Mouse (Mus musculus): ENCODE data around the gene Ripor2. TPM values are rescaled to one million over a fixed set of nuclear protein-coding genes. Genes with fewer than 3 reads are reported as not detected.
"Not testable (repeated sequence)": the region's sequence is repeated elsewhere in the genome, so short reads cannot be mapped to it uniquely, and the experiment has no call there.

Gene Ripor2
- polyA plus RNA-seq, 1 experiment from 2014 or later, result 16.3 TPM

DNA sequence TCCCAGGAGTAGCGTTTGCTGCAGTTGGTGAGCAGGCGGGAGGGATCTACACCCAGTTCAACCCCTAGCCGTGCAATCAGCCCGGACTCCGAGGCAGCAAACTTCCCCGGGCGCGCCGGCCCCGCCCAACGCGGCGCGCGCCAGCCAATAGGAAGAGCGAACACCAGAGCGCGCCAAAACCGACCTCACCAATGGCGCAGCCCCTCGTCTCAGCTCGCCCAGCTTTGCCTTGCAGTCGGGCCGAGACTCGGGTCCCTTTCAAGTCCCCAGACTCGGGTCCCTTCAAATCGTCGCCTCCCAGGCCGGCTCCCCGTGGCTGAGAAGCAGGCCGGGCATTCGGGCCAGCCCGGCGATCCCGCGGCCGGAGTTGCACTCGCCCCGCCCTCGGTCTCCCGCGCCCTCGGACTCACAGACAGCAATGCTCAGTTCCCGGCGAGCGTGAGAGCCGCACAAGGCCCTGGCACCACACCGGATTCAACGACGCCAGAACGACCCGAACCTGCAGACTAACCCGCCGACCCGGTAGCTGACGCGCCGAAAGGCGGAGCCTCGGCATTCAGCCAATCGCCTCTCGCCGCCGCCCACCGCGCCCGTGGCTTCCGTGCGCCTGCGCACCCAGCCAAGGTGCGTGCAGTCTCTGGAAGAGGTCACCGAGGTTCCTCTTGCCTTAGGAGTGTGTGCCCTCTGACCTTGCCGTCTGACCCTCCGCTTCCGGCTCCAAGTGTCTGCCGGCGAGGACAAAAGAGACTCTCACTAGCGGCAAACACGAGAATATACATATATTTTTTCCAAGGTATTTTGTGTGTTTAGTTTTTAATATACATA is 179.6 kb downstream of the Ripor2 start, which contains the start of gene Gmnn:
Gmnn (minus strand) TSS at position 521 of the 825 bp plus-strand sequence.
- Histone ChIP-seq H3K9ac (peak within 1 kb of the TSS; percentile 69), H3K36me3 (0 out of 2 replicates have a peak, but pooled peaks cover 6% of the 10 kb centered on the region), H3K4me2 (replicated peaks) (peak within 1 kb of the TSS; percentile 72), H3K9me3 (replicated peaks) (no peaks in the 10 kb centered on the region), H3K27ac (peak within 1 kb of the TSS; percentile 81), H3K27me3 (no peaks in the 10 kb centered on the region), H3K4me1 (peaks cover 10% of the 10 kb centered on the region), H3K4me3 (peak within 1 kb of the TSS; percentile 97)
- under 1% methylated on average over 79 of the region's 79 CpGs for WGBS
- peak; percentile 99 for ATAC-seq (ENCODE audit: low FRiP score)

DNA sequence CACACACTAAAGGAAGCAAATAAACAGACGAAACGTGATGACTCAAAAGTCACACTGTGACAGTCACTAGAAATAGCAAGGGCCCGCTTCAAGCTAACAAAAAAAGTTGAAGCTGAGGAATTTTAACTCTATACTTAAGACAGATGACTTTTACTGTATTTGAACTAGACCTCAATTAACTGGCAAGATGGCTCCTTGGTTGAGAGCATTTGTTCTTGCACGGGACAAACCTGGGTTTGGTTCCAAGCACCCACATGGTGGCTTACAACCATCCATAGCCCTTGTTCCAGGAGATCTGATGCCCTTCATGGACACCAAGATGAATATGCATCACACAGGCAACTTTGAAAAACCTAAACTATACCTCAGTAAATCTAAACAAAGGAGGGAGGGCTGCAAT is 180.3 kb downstream of the Ripor2 start:
- H3K9ac ChIP-seq, result no peak overlapping the region
- ATAC-seq (ENCODE audit: low FRiP score), result no peak
- H3K27me3 ChIP-seq, result no peaks in the 10 kb centered on the region
- peak overlapping the region; percentile 72 for H3K4me2 ChIP-seq (replicated peaks)
- peaks cover 10% of the 10 kb centered on the region for H3K4me1 ChIP-seq
- no peaks in the 10 kb centered on the region for H3K9me3 ChIP-seq (replicated peaks)
- 0 out of 2 replicates have a peak, but pooled peaks cover 6% of the 10 kb centered on the region for H3K36me3 ChIP-seq
- 35% methylated on average over 4 of the region's 4 CpGs for WGBS
- H3K27ac ChIP-seq, result no peak overlapping the region
- H3K4me3 ChIP-seq, result peak overlapping the region; percentile 97

DNA sequence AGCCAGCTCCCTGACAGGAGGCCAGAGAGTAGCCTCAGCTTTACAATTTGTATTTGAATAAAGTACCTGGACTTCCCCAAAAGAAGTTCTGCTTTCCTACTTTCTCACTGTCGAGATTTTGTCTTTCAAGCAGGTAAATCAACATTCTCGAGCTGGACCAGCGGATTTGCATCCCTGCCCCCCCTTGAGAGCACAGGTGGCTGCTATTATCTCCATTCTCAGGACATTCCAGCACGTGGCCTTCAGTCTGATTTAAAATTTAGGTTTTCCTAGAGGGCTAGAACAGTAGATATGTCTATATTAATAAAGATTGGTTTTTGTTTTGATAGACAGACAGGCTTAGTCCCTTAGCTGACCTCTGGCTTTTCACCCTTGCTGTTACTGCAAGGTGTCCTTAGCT is 185.8 kb downstream of the Ripor2 start:
- not testable (repeated sequence) for H3K9me3 ChIP-seq (replicated peaks); H3K4me1 ChIP-seq; H3K9ac ChIP-seq; H3K36me3 ChIP-seq; ATAC-seq (ENCODE audit: low FRiP score); H3K27ac ChIP-seq; H3K4me2 ChIP-seq (replicated peaks); H3K4me3 ChIP-seq; H3K27me3 ChIP-seq
- WGBS, result 70% methylated on average over 4 of the region's 4 CpGs

DNA sequence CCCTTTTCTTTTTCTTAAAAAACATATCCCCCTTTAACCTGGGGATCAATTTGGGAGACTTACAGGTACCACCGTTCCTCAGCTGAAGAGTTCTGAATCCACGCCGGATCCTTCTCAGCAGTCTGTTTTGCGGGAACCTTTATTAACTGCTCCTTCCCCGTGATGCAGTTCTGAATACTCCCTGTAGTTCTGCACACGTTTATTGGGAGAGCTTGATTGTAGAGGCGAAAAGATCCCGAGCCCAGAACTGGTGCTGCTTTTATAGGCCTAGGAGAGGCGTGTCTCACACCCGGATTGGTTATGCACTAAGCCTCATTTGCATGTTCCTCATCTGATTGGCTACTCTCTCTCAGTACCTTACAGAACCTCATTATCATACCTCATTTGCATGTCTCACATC is 189.5 kb downstream of the Ripor2 start:
- not testable (repeated sequence) for H3K4me2 ChIP-seq (replicated peaks); H3K36me3 ChIP-seq; H3K4me3 ChIP-seq; ATAC-seq (ENCODE audit: low FRiP score); H3K9me3 ChIP-seq (replicated peaks); H3K9ac ChIP-seq; H3K27ac ChIP-seq; H3K27me3 ChIP-seq; H3K4me1 ChIP-seq
- 93% methylated on average over 10 of the region's 10 CpGs for WGBS

DNA sequence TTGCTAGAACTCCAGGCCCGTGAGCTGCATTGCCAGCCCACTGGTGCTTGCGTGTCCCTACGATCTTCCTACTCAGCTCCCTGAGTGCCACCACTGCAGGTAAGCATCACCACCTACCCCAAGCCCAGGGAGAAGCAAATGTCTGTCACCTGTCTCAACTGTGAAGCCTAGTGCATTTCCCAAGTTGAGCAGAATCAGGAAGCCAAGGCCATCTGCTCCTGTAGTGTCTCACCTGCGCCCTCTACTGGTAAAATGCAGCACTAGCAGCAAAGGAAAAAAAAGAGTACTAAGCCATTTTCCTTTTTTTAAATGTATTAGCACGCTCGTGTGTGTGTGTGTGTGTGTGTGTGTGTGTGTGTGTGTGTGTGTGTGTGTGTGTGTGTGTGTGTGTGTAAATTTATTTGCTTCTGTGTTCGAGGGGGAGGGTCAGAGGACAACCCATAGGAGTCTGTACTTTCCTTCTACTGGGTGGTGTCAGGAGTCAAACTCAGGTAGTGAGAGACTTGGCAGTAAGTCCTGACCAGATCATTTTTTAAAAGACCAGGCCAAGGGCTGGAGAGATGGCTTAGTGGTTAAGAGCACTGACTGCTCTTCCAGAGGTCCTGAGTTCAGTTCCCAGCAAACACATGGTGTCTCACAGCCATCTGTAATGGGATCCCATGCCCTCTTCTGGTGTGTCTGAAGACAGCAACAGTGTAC is 194.3 kb downstream of the Ripor2 start:
- Histone ChIP-seq H3K9me3 (replicated peaks) (no peaks in the 10 kb centered on the region), H3K27ac (no peak overlapping the region), H3K36me3 (no peaks in the 10 kb centered on the region), H3K27me3 (no peaks in the 10 kb centered on the region), H3K4me2 (replicated peaks) (no peak overlapping the region), H3K9ac (no peak overlapping the region), H3K4me1 (no peaks in the 10 kb centered on the region), H3K4me3 (no peak overlapping the region)
- ATAC-seq (ENCODE audit: low FRiP score), result no peak
- 46% methylated on average over 7 of the region's 7 CpGs for WGBS

DNA sequence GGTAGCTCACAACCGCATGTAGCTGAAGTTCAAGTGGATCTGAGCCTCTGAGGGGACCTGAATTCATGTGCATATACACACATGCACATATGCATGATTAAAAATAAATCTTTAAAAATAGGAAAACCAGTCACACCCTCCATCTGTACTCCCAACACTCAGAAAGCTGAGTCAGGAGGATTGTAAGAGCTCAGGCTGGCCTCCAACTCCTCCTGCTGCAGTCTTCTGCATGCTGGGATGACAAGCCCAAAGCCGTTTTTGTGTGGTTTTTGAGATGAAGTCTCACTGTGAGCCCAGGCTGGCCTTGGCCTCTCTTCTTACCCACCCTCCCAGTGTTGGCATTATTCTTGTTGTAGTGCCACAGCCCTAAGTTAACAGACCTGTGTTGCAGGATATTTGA is 196.0 kb downstream of the Ripor2 start:
- Histone ChIP-seq H3K27ac (no peak overlapping the region), H3K36me3 (no peaks in the 10 kb centered on the region), H3K9me3 (replicated peaks) (no peaks in the 10 kb centered on the region), H3K27me3 (no peaks in the 10 kb centered on the region), H3K9ac (no peak overlapping the region), H3K4me3 (no peak overlapping the region), H3K4me1 (no peaks in the 10 kb centered on the region), H3K4me2 (replicated peaks) (no peak overlapping the region)
- 77% methylated on average over 2 of the region's 2 CpGs for WGBS
- no peak for ATAC-seq (ENCODE audit: low FRiP score)

DNA sequence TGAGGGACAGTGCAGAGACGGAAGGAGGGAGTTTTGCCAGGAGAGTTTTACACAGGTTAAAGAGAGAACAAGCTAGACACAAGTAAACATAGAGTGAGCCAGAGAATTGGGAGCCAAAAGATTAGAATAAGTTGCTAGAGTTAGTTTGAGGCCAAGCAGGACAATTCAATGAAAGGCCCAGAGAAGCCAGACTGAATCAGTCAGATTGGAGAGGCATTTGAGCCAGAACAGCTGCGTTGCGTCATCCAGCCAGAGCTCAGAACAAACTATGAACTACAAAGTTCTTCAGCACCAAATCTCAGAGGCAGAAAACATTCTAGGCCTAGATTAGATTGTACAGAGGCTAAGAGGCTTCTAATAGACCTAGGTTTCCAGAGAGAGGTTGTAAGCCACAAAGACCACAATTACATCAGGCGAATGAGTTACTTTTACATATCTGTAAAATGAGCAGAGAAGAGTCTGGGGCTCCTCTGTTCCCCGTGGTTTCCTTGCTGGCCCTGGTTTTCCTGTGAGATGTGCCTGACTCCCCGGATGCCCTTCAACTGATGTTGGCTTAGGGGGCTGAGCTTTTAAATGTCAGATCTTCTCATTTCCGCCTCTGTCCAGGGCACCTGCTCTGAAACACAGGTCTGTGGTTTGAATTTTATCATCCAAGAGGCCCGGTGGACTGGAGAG is 196.9 kb downstream of the Ripor2 start:
- ATAC-seq (ENCODE audit: low FRiP score), result no peak
- Histone ChIP-seq H3K4me1 (no peaks in the 10 kb centered on the region), H3K9me3 (replicated peaks) (no peaks in the 10 kb centered on the region), H3K27ac (no peak overlapping the region), H3K9ac (no peak overlapping the region), H3K27me3 (no peaks in the 10 kb centered on the region), H3K4me2 (replicated peaks) (no peak overlapping the region), H3K36me3 (no peaks in the 10 kb centered on the region), H3K4me3 (no peak overlapping the region)
- WGBS, result 85% methylated on average over 8 of the region's 8 CpGs

DNA sequence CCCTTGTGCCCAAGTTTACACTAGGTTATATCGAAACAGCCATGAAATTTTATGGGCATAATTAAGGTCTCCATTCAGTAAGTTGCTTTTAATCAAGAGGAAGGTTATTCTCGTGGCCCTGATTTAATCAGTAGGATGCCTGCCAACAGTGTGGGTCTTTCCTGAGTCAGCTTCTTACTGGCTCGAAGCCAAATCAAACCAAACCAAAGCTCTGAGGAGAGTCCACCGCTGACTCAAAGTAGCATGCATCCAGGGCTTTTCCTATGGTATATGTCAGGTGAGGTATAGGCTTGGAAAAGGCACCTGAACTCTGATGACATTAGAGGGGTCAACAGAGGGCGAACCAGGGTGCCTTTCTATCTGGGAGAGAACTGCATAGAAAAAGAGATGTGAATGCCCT is 199.9 kb downstream of the Ripor2 start:
- H3K4me2 ChIP-seq (replicated peaks), result no peak overlapping the region
- no peaks in the 10 kb centered on the region for H3K27me3 ChIP-seq
- WGBS, result 80% methylated on average over 5 of the region's 5 CpGs
- H3K4me3 ChIP-seq, result no peak overlapping the region
- ATAC-seq (ENCODE audit: low FRiP score), result no peak
- H3K9me3 ChIP-seq (replicated peaks), result no peaks in the 10 kb centered on the region
- no peak overlapping the region for H3K27ac ChIP-seq
- no peaks in the 10 kb centered on the region for H3K4me1 ChIP-seq
- no peaks in the 10 kb centered on the region for H3K36me3 ChIP-seq
- no peak overlapping the region for H3K9ac ChIP-seq

Other genes with a start within 250 kb of the Ripor2 start
- gene Armh2, start 159.0 kb downstream of the Ripor2 start, polyA plus RNA-seq (2016; fragmentation: Nextera tagmentation; extraction: Ambion mirVana), result not detected in 2 replicates
- 67.6 and 76.3 TPM in 2 replicates for gene Gmnn, start 179.7 kb downstream of the Ripor2 start, polyA plus RNA-seq (2016; fragmentation: Nextera tagmentation; extraction: Ambion mirVana)
- gene BC005537, start 219.5 kb downstream of the Ripor2 start, polyA plus RNA-seq (2016; fragmentation: Nextera tagmentation; extraction: Ambion mirVana), result 16.5 and 20.8 TPM in 2 replicates
- 39.7 and 50.8 TPM in 2 replicates for gene Acot13, start 249.4 kb downstream of the Ripor2 start, polyA plus RNA-seq (2016; fragmentation: Nextera tagmentation; extraction: Ambion mirVana)
- 59.5 and 61.6 TPM in 2 replicates for gene Tdp2, start 249.5 kb downstream of the Ripor2 start, polyA plus RNA-seq (2016; fragmentation: Nextera tagmentation; extraction: Ambion mirVana)